Mouse (Mus musculus) thymus, postnatal 0 days (tissue): Measurements from ENCODE around the gene Tpk1. TPM values are rescaled to one million over a fixed set of nuclear protein-coding genes. Genes with fewer than 3 reads are reported as not detected.
"Not testable (repeated sequence)": the region's sequence is repeated elsewhere in the genome, so short reads cannot be mapped to it uniquely, and the experiment has no call there.

ENCODE experiments used
- DNase-seq: peaks from one replicate; pipeline ENCODE4 v3.0.0-alpha.2; 2015; ENCODE audit warnings: low spot score
- polyA plus RNA-seq: library from polyadenylated mRNA; unstranded; fragments of >200 nt; fragmentation: Nextera tagmentation; extraction: Ambion mirVana; gene quantifications from 2 replicates; pipeline ENCODE4 v1.2.1, GENCODE M21; 2015

Tpk1 gene
- polyA plus RNA-seq, 1 experiment from 2014 or later, result 11.7 TPM

- DNase-seq, result no peak
Observed at GRCm38 (mm10) chr6:43642375-43642774, 23.7 kb downstream of the Tpk1 start.

- no peak for DNase-seq
Observed at GRCm38 (mm10) chr6:43640621-43641020, 25.5 kb downstream of the Tpk1 start.

GRCm38 (mm10) chr6:43638865-43639264, 27.2 kb downstream of the Tpk1 start:
- no peak for DNase-seq

- DNase-seq, result no peak
Observed at GRCm38 (mm10) chr6:43638119-43638518, 28.0 kb downstream of the Tpk1 start.

GRCm38 (mm10) chr6:43636980-43637638, 29.0 kb downstream of the Tpk1 start:
- no peak for DNase-seq

- DNase-seq, result no peak
Observed at GRCm38 (mm10) chr6:43633308-43633963, 32.6 kb downstream of the Tpk1 start.

GRCm38 (mm10) chr6:43632871-43633270, 33.2 kb downstream of the Tpk1 start:
- no peak for DNase-seq

GRCm38 (mm10) chr6:43623448-43623847, 42.6 kb downstream of the Tpk1 start:
- not testable (repeated sequence) for DNase-seq

GRCm38 (mm10) chr6:43619258-43619657, 46.8 kb downstream of the Tpk1 start:
- peak; percentile 31 for DNase-seq

- DNase-seq, result no peak
Observed at GRCm38 (mm10) chr6:43611770-43612169, 54.3 kb downstream of the Tpk1 start.

- no peak for DNase-seq
Observed at GRCm38 (mm10) chr6:43590841-43591541, 75.1 kb downstream of the Tpk1 start.

GRCm38 (mm10) chr6:43585274-43585673, 80.8 kb downstream of the Tpk1 start:
- no peak for DNase-seq

- DNase-seq, result no peak
Observed at GRCm38 (mm10) chr6:43581809-43582208, 84.3 kb downstream of the Tpk1 start.

GRCm38 (mm10) chr6:43567885-43568284, 98.2 kb downstream of the Tpk1 start:
- DNase-seq, result no peak

- DNase-seq, result no peak
Observed at GRCm38 (mm10) chr6:43562474-43562873, 103.6 kb downstream of the Tpk1 start.

GRCm38 (mm10) chr6:43551410-43551809, 114.7 kb downstream of the Tpk1 start:
- DNase-seq, result no peak

- DNase-seq, result no peak
Observed at GRCm38 (mm10) chr6:43546537-43546936, 119.5 kb downstream of the Tpk1 start.

- DNase-seq, result no peak
Observed at GRCm38 (mm10) chr6:43537252-43537870, 128.7 kb downstream of the Tpk1 start.

- DNase-seq, result no peak
Observed at GRCm38 (mm10) chr6:43535459-43535858, 130.6 kb downstream of the Tpk1 start.

GRCm38 (mm10) chr6:43533323-43533722, 132.8 kb downstream of the Tpk1 start:
- no peak for DNase-seq

- no peak for DNase-seq
Observed at GRCm38 (mm10) chr6:43532822-43533221, 133.3 kb downstream of the Tpk1 start.

GRCm38 (mm10) chr6:43531996-43532395, 134.1 kb downstream of the Tpk1 start:
- DNase-seq, result no peak
